Mouse (Mus musculus): Measurements from ENCODE around the gene St6galnac6.

- TF ChIP-seq POLR2A (IDR thresholded peaks at IDR 0.05; ENCODE audit: low read depth, low read length): no peak
- no peak for TF ChIP-seq CTCF (IDR thresholded peaks at IDR 0.05; ENCODE audit: extremely low read depth, insufficient read depth, insufficient read length, insufficient replicate concordance)
Observed at GRCm38 (mm10) chr2:32642813-32643212, 43.3 kb downstream of the St6galnac6 start.

Data from spleen, adult 2 months (tissue).